Mouse (Mus musculus): ENCODE data around the gene Khdrbs2.
"Not testable (repeated sequence)": the region's sequence is repeated elsewhere in the genome, so short reads cannot be mapped to it uniquely, and the experiment has no call there.

Khdrbs2 gene

DNA sequence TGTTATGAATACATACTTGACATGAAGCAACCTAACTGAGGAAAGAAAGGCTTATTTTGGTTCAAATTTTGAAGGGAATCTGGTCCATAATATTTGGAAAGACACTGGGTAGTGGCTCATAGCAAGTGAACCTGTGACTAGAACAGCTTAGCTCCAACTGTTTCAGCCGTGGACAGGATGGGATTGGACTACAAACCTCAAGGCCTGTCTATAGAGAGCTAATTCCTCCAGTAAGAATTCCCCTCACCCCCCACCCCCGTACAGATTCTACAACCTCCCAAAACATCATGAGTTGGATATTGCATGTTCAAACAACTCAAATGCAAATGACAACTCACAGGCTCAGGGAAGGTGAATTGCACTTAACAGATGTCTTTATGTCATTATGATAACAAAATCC, 298.5 kb downstream of the Khdrbs2 start:
- DNase-seq (ENCODE audit: low spot score in 2 of 2), result no peak

GRCm38 (mm10) chr1:32471502-32472214, 299.1 kb downstream of the Khdrbs2 start:
- no peak for DNase-seq (ENCODE audit: low spot score in 2 of 2)

GRCm38 (mm10) chr1:32487944-32488343, 315.4 kb downstream of the Khdrbs2 start:
- DNase-seq (ENCODE audit: low spot score in 2 of 2), result no peak

DNA sequence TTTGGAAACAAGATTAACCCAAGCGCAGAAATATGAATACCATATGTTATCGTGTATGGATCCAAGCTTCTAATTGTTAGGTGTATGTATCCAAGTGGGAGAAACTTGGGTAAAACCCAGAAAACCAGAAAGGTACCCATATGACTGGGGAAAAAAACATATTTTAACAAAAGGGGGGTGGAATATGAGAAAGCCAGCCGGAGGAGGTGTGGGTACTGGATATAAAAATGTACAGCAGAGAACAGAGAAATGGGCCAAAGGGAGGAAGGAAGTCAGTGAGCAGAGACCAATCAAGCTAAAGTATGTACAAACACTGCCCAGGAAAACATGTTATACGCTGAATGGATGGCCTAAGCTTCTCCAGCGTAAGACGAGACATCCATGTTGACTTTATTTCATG, 330.9 kb downstream of the Khdrbs2 start:
- DNase-seq (ENCODE audit: low spot score in 2 of 2), result no peak

GRCm38 (mm10) chr1:32547194-32547593, 374.7 kb downstream of the Khdrbs2 start, which contains the start of gene Gm5415:
Gene Gm5415 (minus strand): TSS chr1:32547294.
- DNase-seq (ENCODE audit: low spot score in 2 of 2), result not testable (repeated sequence)

DNA sequence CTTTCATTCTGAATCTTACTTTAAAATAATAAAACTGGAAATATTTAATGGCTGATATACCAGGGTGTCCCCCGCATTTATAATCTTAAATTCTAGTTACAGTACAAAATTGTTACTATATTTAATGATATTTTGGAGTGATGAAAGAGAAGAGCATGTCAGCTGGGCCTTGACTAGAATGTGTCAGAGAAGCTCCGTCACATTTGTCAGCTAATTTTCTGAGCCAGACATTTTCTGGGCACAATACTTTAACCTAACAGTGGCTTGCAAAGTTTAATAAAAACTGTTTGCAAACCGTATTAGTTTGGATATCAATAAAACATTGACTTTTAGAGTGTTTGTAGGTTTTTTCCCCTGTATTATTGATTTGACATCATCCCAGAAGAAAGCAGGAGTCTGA, 380.9 kb downstream of the Khdrbs2 start:
- DNase-seq (ENCODE audit: low spot score in 2 of 2), result no peak

- no peak for DNase-seq (ENCODE audit: low spot score in 2 of 2)
These were observed 381.4 kb downstream of the Khdrbs2 start for GRCm38 (mm10) chr1:32553925-32554324.

DNA sequence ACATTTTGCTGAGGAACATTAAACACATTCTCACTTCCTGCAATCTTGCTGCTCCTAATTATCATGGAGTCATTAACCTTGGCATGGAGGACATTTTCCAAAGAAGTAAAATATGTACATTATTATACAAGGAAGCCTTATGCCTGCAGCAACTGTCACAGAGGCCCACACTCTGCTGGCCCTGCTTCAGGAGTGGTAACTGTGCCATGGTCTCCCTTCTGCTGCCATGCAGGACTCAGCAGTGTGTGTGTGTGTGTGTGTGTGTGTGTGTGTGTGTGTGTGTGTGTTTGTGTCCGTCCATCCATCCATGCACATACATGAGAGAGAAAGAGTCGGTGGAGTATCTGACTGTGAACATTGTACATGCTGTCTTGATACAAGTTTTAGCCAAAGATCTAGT, 396.4 kb downstream of the Khdrbs2 start:
- no peak for DNase-seq (ENCODE audit: low spot score in 2 of 2)

DNA sequence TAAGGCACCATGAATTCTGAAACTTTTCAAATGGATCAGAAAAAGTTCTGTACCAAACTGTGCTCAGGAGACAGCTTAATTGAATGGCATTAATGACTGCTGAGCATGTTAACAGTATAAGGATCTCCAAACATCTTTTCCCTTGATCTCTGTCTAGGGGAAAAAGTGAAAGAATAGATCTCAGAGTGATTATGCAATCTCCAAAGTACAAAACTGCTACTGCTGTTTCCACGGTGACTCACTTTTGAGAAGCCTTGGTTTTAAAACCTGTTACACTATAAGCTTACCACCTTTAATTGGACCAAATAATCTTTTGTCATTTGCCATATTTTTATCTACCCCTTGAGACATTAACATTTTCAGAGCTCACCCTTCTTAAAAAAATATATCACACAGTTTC, 453.5 kb downstream of the Khdrbs2 start:
- no peak for DNase-seq (ENCODE audit: low spot score in 2 of 2)

DNA sequence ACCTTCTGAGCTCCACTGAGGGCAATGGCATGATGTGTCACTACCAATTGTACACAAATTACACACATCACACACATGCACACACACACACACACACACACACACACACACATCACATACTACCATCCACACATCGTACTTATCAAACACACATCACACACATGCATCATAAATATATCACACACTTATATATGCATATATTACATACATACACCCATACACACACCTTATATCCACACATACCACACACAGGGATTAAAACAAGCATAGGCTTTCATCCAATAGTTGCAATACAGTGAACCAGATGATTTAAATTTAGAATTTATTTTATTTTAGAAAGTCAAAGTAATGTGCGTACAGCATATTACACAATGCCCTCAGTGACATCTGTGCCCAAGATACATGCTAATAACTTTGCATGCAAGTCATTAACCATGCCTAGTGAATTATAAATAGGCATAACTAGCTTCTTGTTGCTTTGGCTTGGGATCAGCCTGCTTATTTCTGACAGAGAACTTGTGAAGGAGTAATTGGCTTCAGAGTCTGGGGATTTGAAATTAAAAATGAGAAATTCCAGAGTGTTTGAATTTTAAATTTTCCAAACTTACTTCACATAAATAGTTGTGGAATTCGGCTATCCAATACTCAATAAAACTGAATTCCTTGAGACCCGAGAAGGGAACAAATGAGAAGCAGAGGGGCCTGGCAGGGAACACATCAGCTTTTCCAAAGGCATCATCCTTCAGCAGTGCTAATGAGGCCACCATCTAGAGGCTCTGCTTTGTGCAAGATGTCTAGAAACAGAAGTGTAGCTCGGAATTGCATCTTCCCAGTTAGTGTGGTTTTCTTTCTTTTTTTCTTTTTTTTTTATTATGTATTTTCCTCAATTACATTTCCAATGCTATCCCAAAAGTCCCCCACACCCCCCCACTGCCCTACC, 460.2 kb downstream of the Khdrbs2 start:
- DNase-seq (ENCODE audit: low spot score in 2 of 2), result no peak

DNA sequence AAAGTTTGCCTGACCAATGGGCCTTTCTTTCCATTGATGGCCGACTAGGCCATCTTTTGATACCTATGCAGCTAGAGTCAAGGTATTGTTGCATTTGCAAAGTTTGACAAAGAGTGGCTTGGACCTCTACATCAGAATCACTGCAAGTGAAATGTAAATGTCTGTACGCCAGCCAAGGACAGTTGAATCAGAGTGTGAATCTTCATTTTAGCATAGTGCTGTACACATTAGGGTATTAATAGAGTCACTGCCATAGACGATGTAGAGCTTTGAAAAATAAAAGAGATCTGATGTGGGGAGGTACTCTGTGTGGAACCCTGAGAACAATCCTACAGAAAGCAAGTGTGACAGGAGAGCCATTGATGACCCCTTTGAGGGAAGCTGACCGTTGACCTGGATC, 460.9 kb downstream of the Khdrbs2 start:
- DNase-seq (ENCODE audit: low spot score in 2 of 2), result no peak

- DNase-seq (ENCODE audit: low spot score in 2 of 2), result no peak
These were observed 466.6 kb downstream of the Khdrbs2 start for GRCm38 (mm10) chr1:32639118-32639517.

GRCm38 (mm10) chr1:32649647-32650209, 477.2 kb downstream of the Khdrbs2 start:
- DNase-seq (ENCODE audit: low spot score in 2 of 2), result no peak

DNA sequence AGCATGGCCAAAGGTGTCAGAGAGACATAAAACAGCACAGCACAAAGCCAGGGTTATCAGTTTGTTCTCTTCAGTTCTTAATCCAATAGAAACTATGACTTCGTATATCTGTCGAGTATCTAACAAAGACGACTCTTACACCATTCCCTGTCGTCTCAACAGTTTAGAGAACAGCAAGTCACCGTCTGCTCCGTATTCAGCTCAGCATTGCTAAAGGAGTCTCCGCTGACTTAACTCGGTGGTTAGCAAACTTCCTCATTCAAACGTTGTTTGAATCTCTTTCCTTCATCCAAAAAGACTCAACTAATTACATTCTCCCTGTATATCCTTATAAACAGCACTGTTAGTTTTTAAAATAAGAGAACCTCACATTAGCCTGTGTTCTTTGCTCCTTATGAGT, 521.3 kb downstream of the Khdrbs2 start:
- DNase-seq (ENCODE audit: low spot score in 2 of 2), result no peak

DNA sequence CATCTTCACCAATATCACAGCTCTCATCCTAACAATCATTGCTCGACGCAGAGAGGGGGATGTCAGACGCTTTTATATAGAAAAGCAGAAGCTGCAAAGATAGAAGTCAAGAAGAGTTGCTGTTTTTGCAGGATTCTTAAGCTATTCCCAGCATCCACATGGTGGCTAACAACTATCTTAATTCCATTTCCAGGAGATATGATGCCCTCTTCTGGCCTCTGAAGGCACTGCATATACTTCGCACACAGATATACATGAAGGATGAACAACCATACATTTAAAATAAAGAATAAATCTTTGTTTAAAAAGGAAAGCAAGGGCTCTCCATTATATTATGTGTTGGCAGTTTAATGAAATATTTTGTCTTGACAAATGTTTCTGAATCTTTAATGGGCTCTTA, 527.6 kb downstream of the Khdrbs2 start:
- DNase-seq (ENCODE audit: low spot score in 2 of 2), result no peak

- no peak for DNase-seq (ENCODE audit: low spot score in 2 of 2)
These were observed 528.8 kb downstream of the Khdrbs2 start for GRCm38 (mm10) chr1:32701267-32701666.

All from urinary bladder, adult 18-20 months (tissue).